Mouse (Mus musculus): ENCODE measurements at regions not wholly inside any gene's neighbourhood (a gene's known extent, or its start where the extent isn't known, plus 50 kb on each side); places are given as distances from the start of the nearest gene placed in this dataset.

- DNase-seq (ENCODE audit: low spot score in 2 of 2): no peak
These were observed 89.6 kb upstream of the Id4 start for GRCm38 (mm10) chr13:48171309-48171953.

- DNase-seq (ENCODE audit: low spot score in 2 of 2): no peak
These were observed 89.0 kb upstream of the Id4 start for GRCm38 (mm10) chr13:48171994-48172393.

GRCm38 (mm10) chr13:48192476-48192875, 68.6 kb upstream of the Id4 start:
- DNase-seq (ENCODE audit: low spot score in 2 of 2): no peak

DNA sequence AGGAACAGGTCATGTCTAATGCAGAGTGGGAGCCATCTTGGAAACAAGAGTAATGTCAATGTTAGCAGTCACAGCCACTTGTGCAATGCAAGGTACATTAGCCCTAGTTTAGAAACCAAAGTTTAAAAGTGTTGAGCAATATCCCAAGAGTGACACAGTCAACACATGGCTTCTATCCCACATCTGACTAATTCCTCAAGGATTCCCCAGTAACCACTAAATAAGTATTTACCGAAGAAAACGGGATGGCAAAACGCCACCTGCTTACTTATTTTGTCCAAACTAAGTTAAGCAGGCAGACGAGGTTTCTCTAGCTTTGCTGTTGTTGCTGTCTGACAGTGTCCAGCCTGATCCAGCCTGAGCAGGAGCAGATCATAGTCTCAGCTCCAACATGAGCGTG, 67.1 kb upstream of the Id4 start:
- no peak for DNase-seq (ENCODE audit: low spot score in 2 of 2)

- DNase-seq (ENCODE audit: low spot score in 2 of 2): no peak
These were observed 53.2 kb upstream of the Id4 start for GRCm38 (mm10) chr13:48207824-48208223.

Measured in cerebellum, postnatal 4 days (tissue).